Mouse (Mus musculus) testis, adult 2 months (tissue): Measurements from ENCODE around the gene Kcnn4. TPM values are rescaled to one million over a fixed set of nuclear protein-coding genes. Genes with fewer than 3 reads are reported as not detected.

Experiments
- H3K27ac ChIP-seq: fragments of 200-500 bp; 2 replicates; pipeline ENCODE4 v1.5.1; 2012; ENCODE audit warnings: low read depth, low read length; ENCODE audit not compliant: control insufficient read depth, insufficient read depth
- H3K27me3 ChIP-seq: fragments of 200-500 bp; 2 replicates; pipeline ENCODE4 v1.6.1; 2012; ENCODE audit warnings: mild to moderate bottlenecking, low read length, moderate library complexity; ENCODE audit not compliant: control insufficient read depth, insufficient read depth
- H3K36me3 ChIP-seq: fragments of 200-500 bp; 2 replicates; pipeline ENCODE4 v1.6.1; 2012; ENCODE audit warnings: mild to moderate bottlenecking, low read length; ENCODE audit not compliant: control insufficient read depth, insufficient read depth
- H3K4me1 ChIP-seq: fragments of 200-500 bp; 2 replicates; pipeline ENCODE4 v1.6.1; 2012; ENCODE audit warnings: low read length; ENCODE audit not compliant: control insufficient read depth, insufficient read depth
- H3K4me3 ChIP-seq: fragments of 200-500 bp; 2 replicates; pipeline ENCODE4 v1.5.1; 2012; ENCODE audit warnings: low read depth, mild to moderate bottlenecking, low read length, moderate library complexity, mixed read lengths; ENCODE audit not compliant: control insufficient read depth
- CTCF ChIP-seq: fragments of 200-500 bp; IDR thresholded peaks from 2 replicates; pipeline ENCODE4 v1.5.1; 2012; ENCODE audit warnings: low read depth, mild to moderate bottlenecking, inconsistent platforms, low read length, moderate library complexity; ENCODE audit not compliant: control insufficient read depth, insufficient read depth, insufficient replicate concordance
- POLR2A ChIP-seq: fragments of 200-500 bp; IDR thresholded peaks from 2 replicates; pipeline ENCODE4 v1.6.1; 2012; ENCODE audit warnings: low read depth, mild to moderate bottlenecking, inconsistent platforms, low read length, moderate library complexity; ENCODE audit not compliant: control insufficient read depth
- polyA plus RNA-seq: library from polyadenylated mRNA; depleted of rRNA; stranded (reverse); fragments of >200 nt; gene quantifications from 2 replicates; pipeline ENCODE4 v1.2.3, GENCODE M21; 2012

Gene Kcnn4
- polyA plus RNA-seq, 1 experiment: 2.5 TPM

- Histone ChIP-seq H3K4me1 (peaks cover 9% of the 10 kb centered on the region), H3K27ac (peak within 1 kb of the TSS; percentile 27), H3K27me3 (no peaks in the 10 kb centered on the region), H3K4me3 (peak within 1 kb of the TSS; percentile 97), H3K36me3 (no peaks in the 10 kb centered on the region)
- TF ChIP-seq CTCF (no peak), POLR2A (peak; percentile 53; the same call in 1 of the 2 replicates)
These were observed 36.6 kb upstream of the Kcnn4 start, which contains the start of gene Tescl for GRCm38 (mm10) chr7:24333304-24333986. TSS of gene Tescl (minus strand) at chr7:24333936.

GRCm38 (mm10) chr7:24335699-24336309 is 34.3 kb upstream of the Kcnn4 start:
- TF ChIP-seq CTCF: no peak
- Histone ChIP-seq H3K27me3 (no peaks in the 10 kb centered on the region), H3K4me1 (peaks cover 9% of the 10 kb centered on the region), H3K4me3 (no peak overlapping the region), H3K27ac (no peak overlapping the region), H3K36me3 (no peaks in the 10 kb centered on the region)

- no peaks in the 10 kb centered on the region for H3K27me3 ChIP-seq
- no peak overlapping the region for H3K27ac ChIP-seq
- no peaks in the 10 kb centered on the region for H3K36me3 ChIP-seq
- no peak overlapping the region for H3K4me3 ChIP-seq
- H3K4me1 ChIP-seq: peaks cover 5% of the 10 kb centered on the region
- TF ChIP-seq CTCF: peak; percentile 9; the same call in 1 of the 2 replicates
- no peak for TF ChIP-seq POLR2A
These were observed 31.8 kb upstream of the Kcnn4 start for GRCm38 (mm10) chr7:24338241-24338640.

- Histone ChIP-seq H3K4me1 (no peaks in the 10 kb centered on the region), H3K4me3 (no peak overlapping the region), H3K27me3 (no peaks in the 10 kb centered on the region), H3K36me3 (no peaks in the 10 kb centered on the region), H3K27ac (no peak overlapping the region)
- TF ChIP-seq POLR2A (no peak), CTCF (no peak)
These were observed 26.3 kb upstream of the Kcnn4 start for GRCm38 (mm10) chr7:24343701-24344272.

GRCm38 (mm10) chr7:24346444-24346843 is 23.6 kb upstream of the Kcnn4 start:
- no peak for TF ChIP-seq POLR2A
- no peak overlapping the region for H3K27ac ChIP-seq
- no peak overlapping the region for H3K4me3 ChIP-seq
- no peaks in the 10 kb centered on the region for H3K36me3 ChIP-seq
- H3K27me3 ChIP-seq: no peaks in the 10 kb centered on the region
- no peaks in the 10 kb centered on the region; the same call in 1 of the 2 replicates for H3K4me1 ChIP-seq

DNA sequence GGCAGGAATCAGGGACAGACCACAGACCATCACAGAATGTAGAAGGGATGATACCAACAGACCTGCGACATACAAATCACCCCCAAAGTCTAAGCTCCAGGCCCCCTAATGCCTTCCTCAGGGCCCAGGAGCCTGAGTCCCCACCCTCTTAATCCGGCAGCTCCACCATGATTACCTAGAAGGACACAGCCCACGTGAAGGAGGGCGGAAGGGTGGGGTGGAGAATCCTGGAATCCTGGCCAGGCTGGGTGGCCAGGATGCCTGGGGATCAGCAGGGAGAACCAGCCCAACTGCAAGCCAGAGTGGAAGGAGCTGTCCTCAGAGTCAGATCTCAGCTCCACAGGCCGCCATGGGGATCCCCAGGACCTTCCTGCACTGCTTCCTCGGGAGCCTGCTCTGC is 21.2 kb upstream of the Kcnn4 start, which contains the start of gene Lypd5:
Gene Lypd5 (plus strand): TSS at position 301 of the 400 bp plus-strand sequence.
- no peak within 1 kb of the TSS for H3K4me3 ChIP-seq
- H3K27ac ChIP-seq: no peak within 1 kb of the TSS
- H3K4me1 ChIP-seq: no peaks in the 10 kb centered on the region; the same call in none of the 2 replicates
- no peaks in the 10 kb centered on the region for H3K27me3 ChIP-seq
- no peak for TF ChIP-seq CTCF
- no peak for TF ChIP-seq POLR2A
- H3K36me3 ChIP-seq: no peaks in the 10 kb centered on the region

DNA sequence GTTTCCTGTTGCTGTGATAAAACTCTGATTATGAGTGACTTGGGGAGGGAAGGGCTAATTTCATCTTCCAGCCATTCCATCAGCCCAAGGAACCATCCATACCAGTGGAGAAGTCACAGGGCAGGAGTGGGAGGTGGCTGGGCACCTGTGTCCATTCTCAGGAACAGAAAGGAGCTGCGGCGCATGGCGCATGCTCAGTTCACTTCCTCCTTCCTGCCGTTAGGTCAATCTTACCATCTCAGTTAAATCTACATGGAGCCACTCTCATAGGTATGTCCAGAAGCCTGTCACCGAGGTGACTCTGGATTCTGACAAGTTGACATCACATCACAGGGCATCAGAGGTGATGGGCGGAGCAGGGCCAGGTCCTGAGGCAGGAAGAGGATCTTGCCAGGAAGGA is 14.4 kb upstream of the Kcnn4 start:
- no peak for TF ChIP-seq CTCF
- TF ChIP-seq POLR2A: peak; percentile 51
- Histone ChIP-seq H3K27ac (peak overlapping the region; percentile 63; the same call in 1 of the 2 replicates), H3K36me3 (no peaks in the 10 kb centered on the region), H3K4me1 (peaks cover 3% of the 10 kb centered on the region), H3K4me3 (peak overlapping the region; percentile 92), H3K27me3 (no peaks in the 10 kb centered on the region)
